Mouse (Mus musculus) brain, embryonic 18.5 days (tissue): ENCODE data around the gene Rarres1.

Source experiments
- DNase-seq: peaks from one replicate; pipeline ENCODE4 v3.0.0-alpha.2; 2012; ENCODE audit warnings: low read depth, low spot score

Rarres1 gene

DNA sequence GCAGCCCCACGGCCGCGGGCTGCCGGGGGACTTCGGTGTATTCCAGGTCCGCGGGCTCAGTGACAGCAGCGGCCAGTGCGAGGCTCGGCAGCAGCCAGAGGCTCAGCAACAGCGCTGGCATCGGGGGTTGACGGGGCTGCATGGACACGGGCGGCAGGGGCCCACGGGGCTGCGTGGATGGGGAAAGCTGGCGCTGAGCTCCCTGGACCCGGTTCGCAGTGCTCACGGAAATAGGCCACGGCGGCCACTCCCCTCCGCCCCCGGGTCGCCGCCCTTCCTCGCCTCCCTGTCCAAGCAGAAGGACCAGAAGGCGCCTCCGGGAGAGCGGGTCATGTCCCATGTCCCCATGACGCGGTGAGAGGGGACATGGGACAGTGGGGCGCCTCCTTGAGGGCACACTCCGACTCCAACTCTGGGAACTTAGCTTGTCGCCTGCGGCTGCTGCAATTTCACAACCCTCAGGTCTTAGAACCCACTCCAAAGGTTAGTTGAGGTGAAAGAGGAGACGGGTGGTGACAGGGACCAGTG is at the start of gene Rarres1:
Gene Rarres1 (minus strand): TSS at position 250 of the 528 bp plus-strand sequence.
- DNase-seq: no peak

DNA sequence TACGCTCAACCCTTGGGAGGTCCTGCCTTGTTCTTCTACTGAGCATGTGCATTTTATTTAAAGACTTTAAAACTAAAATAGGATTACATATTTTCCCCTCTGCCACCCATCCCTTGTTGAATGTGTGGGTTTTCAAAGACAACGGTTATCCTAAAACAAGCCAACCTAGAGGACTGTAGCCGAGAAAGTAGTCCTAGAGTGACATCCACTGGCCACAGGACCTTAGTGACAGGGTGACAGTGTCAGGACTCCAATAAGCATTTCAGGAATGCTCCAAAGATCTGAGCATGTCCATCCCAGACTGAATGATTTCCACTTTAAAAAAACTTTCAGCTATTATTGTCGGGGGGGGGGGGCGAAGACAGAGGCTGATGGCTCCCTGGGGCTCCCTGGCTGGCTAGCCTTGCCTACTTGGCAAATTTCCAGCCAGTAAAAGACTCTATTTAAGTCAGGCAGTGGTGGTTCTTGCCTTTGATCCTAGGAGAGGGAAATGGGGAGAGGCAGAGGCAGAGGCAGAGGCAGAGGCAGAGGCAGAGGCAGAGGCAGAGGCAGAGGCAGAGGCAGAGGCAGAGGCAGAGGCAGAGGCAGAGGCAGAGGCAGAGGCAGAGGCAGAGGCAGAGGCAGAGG is 49.5 kb upstream of the Rarres1 start:
- no peak for DNase-seq

DNA sequence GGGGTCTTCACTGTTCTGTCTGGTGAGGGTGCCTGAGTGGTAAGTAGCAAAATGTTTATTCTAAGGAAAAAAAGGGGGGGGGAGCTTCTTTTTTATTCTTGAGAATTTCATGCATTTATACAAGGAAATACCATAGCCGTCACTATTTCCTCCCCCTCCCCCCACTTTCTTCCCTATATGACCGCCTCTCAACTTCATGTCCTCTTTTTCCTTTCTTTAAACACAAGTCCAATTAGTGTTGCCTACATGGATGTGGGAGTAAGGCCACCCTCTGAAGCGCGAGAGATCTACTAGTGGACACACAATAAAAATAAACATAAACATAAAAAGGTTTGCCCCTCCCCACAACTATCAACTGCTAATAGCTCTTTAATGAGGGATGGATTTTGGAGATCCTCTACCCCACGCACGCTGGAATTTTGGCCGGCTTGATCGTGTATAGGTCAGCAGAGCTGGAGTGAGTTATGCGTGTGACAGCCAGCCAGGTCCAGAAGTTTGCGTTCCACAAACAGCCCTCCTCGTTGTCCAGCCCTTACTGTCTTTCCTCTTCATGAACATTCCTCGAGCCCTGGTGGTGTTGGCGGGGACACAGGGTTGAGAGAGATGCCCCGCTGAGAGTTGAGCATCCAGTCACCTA is 42.5 kb upstream of the Rarres1 start:
- no peak for DNase-seq

DNA sequence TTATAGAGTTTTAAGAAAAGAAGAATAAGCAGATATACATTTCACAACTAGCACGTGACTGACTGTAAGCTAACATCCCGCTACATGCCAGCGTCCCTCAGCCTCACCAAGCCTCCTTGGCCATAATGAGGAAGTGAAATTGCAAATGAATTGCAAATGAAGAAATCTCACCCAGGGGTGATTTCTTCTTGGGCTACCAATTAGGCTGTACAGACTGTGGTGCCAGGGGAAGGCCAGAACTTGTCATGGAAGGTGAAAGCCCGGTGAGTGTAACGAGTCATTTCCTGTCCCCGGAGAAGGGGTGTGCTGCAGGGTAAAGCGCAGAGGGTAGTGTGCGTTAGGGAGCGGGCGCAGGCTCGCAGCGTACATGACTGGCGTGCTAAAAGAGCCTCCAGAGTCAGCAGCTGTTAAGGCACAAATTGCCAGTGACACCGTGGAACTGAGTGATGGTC is 41.9 kb upstream of the Rarres1 start:
- no peak for DNase-seq

DNA sequence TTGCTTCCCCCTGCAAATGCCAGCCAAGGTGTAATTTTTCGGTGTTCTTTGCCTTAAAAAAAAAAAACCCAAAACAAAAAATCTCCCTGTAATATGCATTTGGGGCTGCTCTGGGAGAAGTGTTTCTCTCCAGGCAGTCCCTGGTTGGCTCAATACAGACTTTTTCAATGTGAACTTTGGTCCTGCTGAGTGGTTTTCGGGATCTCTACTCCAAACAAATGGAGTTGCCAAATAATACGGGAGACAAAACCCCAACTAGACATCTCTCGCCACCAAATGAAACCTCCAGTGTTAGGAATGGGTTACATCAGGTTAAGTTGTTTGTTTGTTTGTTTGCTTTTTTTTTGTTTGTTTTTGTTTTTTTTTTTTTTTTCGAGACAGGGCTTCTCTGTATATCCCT is 39.9 kb upstream of the Rarres1 start:
- DNase-seq: no peak

DNA sequence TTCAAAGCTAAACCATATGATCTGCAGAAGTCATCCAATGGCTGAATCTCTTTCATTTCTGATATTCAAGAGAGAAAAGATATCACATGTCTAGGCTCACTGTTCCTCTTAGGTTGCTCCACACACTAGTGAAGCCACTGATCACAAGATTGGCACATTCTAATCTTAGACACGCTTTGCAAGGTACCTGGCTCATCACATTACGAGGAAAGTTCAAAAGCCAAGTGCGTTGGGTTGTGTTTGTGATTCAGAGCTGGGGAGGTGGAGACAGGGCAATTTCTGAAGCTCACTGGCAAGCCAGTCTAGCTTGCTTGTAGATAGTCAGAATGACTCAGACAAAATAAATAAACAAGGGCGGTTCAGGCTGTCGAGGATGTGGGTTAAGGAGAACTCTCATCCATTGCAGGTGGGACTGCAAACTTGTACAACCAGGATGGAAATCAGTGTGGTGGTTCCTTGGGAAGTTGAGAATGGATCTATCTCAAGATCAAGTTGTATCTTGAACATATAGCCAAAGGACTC is 38.7 kb upstream of the Rarres1 start:
- no peak for DNase-seq

DNA sequence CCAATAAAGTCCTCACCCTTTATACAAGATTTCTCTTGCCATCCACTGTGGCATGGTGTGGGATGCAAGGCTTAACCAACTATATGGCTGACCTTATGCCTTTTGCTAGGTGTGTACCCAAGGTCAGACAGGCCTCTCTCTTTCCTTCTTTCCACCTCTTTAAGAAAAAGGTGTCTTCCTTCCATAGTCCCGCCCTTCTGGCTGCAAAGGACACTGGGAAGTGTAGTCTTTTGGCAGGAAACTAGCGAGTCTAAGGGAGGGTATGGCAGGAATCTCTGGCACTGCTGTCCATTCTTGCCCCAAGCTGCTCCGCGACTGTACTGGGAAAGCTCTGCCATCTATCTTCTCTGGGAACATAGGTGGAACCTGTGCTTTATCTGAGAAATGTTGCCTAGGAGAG is 38.0 kb upstream of the Rarres1 start:
- no peak for DNase-seq

DNA sequence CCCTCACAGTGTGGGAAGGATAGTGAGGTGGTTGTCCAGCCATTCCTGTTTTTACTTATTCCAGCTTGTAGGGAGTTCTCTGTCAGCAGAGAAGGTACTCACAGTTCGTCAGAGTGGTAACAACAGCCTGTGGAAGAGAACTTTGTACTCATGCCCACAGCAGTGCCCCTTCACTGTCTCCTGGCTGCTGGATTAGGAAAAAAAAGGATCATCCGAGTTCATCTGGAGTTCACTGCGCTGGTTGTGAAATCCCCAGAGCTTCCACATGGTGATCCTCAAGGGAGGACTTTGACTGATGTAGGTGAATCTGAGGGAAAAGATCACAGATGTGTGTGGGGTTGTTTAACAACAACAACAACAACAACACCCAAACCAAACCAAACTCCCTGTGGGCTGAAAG is 35.9 kb upstream of the Rarres1 start:
- no peak for DNase-seq

DNA sequence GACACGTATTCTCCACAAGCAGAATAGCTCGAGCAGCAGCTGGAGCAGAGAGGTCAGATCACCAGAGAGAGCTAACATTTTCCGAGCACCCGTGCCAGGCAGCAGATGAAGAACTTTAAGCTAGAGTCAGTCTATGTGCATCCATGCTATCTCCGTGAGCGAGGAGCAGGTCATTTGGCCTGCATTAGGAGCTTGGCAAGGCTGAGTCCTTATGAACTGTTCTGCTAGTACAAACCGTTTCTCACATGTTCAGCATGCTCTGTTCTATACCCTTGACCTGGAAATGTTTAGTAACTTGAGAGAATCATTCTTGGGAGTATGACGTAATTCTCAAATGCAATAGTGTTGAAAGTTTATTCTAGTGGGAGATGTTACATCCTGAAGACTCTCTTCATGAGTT is 28.3 kb upstream of the Rarres1 start:
- DNase-seq: no peak

DNA sequence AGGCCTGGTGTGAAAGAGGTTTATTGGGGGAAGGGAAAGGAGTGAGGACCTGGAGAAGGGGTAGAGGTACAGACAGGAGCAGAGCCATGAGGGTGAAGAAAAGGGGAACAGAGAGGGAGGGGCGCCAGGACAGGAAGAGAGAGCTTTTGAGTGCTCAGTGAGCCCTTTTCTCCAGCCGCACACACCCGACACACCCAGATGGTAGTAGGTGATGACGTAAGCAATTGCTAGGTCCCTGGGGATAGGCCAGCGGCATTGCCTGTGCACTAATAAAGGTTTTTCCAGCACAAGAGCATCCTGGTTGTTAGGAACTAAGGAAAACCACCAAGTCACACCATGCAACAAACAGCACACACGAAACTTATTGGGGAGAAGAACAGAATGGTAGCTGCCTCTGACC is 9.4 kb upstream of the Rarres1 start:
- DNase-seq: no peak

DNA sequence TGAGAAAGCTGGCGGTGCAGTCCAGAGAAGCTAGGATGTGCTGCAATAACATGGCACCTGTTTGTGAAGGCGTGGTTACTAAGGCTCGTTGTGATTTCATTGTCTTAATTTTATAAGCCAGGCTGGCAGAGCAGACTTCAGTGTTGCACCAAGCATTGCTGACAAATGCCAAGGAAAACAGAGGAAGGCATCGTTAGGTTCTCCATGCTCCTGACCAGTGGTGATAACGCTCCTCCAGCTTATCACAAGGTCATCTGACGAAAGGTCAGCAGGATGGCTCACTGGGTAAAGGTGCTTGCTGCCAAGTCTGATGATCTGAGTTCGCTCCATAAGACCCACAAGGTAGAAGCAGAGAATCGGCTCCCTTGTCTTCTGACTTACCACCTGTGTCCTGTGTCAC is 7.4 kb upstream of the Rarres1 start:
- no peak for DNase-seq

DNA sequence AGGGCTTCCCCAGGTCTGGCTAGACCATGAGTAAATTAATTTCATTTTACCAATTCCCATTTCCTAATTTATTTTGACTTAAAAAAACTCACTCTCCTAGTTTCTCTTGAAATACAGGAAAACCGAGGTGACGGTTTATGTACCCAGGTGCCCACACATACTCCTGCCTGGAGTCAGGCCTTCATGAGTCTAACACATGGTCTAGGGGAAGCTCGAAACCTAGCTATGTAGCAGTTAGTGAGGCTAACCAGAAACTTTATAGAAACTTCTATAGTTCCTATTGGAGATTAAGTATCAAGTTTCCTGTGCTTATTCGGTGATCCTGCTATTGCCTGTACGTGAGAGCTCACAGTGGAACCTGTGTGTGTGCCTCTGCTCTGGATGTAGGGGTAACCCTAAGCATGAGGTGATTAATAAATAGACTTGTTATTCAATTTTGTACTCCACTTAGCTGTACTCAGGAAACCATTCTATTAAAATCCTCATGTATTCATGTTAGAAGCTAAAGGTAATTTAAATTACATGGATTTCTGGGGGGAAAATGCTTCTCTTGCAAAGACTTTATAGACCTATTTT is 5.3 kb upstream of the Rarres1 start:
- DNase-seq: no peak

DNA sequence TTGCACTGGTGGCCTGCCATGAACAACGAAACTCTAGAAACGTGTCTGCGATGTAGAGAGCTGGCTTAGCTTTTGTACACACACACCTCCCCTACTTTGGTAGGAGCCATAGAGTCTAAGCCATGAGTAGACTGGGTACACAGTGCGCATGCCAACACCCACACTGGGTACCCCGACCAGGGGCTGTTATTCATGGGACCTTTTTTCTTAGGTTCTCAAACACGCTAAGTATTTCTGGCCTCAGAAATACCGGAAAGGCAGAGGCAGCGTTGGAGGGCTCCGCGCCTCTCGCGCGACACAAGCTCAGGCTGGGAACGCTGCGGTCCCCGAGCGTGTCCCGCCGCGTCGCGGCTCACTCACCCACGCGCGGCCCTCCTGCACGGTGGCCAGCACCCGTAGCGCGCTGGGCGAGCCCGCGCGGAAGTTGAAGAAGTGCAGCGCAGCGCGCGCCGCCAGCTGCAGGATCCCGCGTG is 486 bp downstream of the Rarres1 start:
- no peak for DNase-seq

DNA sequence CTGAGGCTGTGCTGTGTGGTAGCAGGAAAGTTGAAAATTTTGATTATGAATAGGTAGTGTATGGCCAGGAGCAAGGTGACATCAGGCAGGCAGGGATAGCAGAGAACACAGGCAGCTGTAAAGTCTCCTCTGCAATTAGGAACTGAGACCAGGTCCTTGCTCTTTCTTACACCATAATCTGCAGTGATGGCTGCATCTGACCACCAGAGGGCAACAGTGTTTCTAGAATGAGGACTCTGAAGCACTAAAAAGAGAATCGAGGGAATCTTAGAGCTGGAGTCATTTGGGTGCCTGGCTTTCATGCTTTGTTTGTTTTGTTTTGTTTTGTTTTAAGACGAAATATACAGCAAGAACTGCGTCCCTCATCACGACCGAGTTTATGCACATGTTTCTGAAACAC is 2.5 kb downstream of the Rarres1 start:
- peak; percentile 51 for DNase-seq

DNA sequence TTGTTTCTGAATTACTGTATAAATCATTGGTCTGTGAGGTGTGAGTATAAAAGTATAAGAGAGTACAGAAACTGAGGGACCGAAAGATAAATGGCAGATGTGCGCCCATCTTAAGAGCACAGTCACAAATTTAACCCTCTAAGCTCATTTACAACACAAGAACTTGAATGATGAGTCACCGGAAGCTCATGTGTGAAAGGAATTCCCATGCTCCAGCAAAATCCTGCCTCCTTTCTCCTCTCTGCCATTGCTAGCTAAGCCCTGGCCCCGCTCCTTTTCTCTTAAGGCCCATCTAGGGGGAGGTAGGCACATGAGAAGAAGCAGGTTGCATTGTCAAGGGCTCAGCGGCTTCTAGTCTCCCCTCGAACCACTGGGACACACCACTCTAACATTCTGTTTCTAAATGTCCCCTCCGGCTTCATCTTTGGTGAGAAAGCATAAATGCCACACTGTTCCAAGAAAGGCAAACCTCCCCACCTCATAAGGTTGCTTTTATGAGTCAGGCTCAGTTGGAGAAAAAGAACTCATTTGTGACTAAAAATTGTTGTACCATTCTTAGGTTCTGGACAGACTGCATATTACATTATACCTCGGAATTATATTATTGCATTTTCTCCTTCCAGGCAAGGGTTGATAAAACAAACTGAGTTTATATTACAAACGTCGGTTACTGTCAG is 7.0 kb downstream of the Rarres1 start:
- DNase-seq: no peak

DNA sequence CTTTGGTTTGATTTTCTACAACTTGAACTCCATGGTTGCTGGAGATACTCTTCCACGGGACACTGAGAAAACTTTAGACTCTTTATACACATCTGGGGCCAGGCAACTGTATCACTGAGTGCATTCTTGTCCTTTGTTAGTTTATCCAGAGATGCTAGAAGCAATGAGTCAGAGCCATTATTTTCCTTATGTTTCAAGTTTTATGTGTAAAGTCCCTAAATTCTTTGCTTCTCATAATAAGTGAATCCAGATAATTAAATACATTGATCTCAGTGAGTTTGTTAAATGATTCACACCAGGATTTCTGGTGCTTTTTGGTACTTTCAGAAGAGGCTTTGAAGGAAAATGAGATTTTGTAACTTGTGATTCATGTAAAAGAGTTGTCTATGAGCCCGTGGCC is 10.0 kb downstream of the Rarres1 start:
- no peak for DNase-seq

DNA sequence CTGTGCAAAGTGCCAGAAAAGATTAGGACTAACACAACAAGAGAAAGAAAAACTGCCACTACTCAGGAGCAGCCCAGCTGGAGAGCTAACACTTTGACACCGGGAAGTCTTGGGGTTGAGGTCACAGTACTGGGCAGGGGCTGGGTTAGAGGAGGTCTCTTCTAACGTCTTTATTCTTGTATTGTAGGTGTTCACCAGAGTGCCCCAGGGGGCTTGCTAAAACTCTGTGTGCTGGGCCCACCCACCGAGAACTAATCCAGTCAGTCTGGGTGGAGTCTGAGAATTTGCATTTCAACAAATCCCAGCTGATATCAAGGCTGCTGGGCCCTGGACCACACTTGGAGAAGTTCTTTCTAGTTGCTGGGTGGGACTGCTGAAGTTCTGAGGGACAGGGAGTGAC is 11.4 kb downstream of the Rarres1 start:
- DNase-seq: no peak

DNA sequence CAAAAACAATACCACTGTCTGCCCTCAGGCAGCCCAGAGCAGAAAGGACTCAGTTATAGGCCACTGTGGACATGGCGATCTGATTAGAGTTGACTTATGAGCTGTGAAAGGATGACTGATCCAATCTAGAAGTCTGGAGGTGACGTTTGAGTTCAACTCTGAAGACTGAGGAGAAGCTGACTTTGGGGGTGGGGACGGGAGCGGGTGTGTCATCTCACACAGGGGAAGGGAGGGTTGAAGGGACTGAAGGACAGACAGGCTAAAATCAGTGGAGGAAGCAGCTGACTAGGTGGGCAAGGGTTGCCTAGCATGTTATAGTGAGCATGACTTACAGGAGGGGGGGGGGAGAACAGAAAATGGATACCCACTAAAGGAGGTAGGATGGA is 15.9 kb downstream of the Rarres1 start:
- DNase-seq: no peak

DNA sequence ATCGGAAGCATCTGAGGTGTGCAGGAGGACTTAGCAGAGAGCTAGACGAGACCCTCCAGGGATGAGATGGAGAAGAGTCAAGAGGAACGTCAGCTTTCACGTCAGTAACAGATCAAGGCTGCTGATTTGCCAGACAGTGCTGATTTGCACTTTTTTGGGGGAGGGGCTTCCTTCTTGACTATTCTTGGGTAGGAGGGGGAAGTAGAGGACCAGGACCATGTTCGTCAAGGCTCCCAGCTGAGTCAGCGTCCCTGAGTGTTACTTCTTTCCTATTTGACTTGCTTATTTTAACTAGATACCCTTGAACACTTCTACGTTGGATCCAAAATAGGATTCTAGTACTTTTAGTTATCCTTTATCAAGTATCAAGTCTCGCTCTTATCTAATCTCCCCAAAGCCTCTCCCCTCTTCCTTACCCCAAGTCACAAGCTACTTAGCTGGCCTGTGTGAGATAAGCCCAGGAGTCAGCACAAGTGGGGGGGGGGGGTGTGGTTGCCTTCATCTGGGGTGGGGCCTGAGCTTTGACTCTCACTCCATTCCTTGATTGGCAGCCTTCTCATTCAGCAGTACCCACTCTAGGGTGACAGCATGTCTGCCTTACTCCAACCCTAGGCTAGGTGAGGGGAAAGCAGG is 16.4 kb downstream of the Rarres1 start:
- DNase-seq: no peak

DNA sequence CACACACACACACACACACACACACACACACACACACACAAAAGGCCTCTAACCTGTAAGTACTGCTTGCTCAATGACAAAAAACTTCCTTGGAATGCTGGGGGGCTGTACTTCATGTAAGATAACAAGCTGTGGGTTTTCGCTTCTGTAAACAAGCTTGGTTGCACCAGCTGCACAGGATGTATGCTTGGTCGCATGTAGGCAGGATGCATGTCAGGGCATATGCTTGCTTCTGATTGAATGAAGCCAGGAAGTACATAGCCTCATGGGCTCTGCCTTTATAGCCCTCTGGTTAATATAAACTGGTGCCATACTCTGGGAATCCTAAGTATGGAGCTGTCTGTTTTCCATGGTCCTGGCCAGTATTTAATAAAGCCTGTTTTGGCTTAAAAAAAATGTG is 17.3 kb downstream of the Rarres1 start:
- DNase-seq: no peak

DNA sequence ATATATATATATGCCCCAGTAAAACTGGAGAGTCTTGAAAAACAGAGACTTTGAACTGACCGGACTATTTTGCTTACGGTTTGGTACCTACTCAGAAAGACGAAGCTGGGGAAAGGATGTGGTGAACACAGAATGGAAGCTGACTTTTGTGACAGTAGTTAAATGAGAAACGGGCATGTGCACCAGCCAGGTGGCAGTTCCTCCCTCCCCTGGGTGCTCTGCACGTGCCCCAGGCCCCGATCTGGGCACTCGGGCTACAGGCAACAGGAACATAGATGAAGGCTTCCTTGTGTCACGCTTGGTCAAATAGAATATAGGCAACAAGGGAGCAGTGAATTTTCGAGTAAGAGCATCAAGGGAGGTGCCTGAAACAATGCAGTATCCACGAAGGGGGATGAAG is 19.0 kb downstream of the Rarres1 start:
- DNase-seq: no peak

DNA sequence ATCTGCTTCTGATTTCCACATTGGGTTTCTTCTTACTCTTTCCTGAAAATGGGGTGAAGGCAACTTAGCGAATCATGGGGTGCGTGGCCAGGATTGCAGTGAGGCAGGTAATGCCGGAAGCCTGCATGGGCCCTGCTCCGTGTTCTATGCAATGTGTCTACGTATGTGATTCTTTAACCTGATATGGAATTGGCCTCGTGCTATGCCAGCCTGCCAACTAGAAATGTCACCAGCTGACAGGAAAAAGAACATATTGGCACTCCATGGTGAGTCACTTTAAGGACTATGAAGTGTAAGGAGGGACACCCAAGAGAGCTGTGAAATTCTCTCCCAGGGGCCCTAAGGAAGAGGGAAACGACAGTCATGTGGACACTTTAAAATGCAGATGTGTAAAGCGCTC is 22.2 kb downstream of the Rarres1 start:
- no peak for DNase-seq
